Mouse (Mus musculus) erythroid progenitor cell, adult 5-6 weeks (primary cell): ENCODE measurements around the gene Secisbp2. TPM values are rescaled to one million over a fixed set of nuclear protein-coding genes. Genes with fewer than 3 reads are reported as not detected.
"Not testable (repeated sequence)": the region's sequence is repeated elsewhere in the genome, so short reads cannot be mapped to it uniquely, and the experiment has no call there.

Source experiments
- ATAC-seq: replicated peaks from 2 replicates; pipeline ENCODE4 v1.8.0; 2016; ENCODE audit warnings: moderate number of reproducible peaks, mild to moderate bottlenecking, moderate TSS enrichment, inconsistent platforms; ENCODE audit not compliant: poor library complexity, low FRiP score, severe bottlenecking
- total RNA-seq, 2 experiments: library from RNA; stranded (forward) in 1 of 2; stranded (reverse) in 1 of 2; fragments of 150-400 nt in 1 of 2; fragments of 186-747, 209-891 nt in 1 of 2; gene quantifications; 2 replicates each; pipeline versions ENCODE4 v1.2.3 to v1.2.4; 2015 to 2017; ENCODE audit warnings: low replicate concordance in 2 of 2

The Secisbp2 gene
- total RNA-seq, 2 experiments from 2014 or later: 28.9 to 31.5 TPM

DNA sequence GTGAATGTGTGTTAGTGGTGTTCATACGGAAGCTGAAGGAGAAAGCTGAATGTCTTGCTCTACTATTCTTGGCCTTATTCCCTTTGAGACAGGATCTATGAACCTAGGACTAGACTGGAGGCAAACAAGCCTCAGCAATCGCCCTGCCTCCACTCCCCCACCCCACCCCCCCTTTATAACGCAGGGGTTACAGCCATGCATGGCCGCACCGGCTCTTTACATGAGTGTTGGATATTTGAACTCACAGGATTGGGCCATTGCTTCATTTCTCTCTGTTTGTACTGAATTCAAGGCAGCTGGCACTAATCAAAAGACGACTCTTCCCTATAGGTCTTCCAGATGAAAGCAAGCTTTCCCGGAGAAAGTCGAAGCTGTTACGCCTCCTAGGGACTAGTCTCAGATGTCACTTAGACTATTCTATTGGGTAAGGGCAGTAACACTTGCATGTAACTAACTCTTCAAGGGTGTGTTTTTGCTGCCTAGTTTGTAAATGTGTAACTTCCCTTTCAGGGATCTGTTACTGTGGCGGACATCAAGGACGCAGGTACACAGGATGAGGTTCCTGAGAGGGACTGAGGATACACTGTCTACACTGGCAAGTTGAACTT lies 9.2 kb upstream of the Secisbp2 start:
- no peak for ATAC-seq

DNA sequence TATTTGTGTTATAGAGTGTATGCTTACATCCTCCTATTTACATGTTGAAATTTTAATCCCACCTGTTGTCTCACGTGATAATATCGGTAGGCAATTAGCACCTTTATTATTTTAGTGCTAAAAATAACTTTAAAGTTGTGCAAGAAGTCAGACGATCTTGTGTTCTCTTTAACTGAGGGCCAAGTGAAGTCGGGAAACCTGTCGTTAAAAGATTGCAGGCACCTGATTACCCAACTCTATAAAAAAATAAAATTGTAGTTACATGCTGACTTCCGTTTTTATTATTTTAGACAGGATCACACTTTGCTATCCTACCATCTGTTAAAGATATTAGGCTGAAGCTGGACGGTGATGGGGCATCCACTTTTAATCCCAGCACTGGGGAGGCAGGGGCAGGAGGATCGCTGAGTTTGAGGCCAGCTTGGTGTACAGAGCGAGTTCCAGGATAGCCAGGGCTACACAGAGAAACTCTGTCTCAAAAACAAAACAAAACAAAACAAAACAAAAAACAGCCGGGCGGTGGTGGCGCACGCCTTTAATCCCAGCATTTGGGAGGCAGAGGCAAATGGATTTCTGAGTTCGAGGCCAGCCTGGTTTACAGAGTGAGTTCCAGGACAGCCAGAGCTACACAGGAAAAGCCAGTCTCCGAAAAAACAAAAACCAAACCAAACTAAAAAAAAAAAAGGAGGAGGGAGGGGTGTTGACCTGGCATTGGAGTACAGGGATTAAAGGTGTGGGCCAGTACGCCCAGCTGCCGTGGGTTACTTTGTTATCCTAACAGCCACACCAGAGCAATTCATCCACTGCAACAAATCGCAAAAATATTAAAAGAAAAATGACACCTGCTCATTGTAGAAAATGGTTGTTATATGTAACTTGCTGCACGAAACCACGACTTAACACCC lies 7.3 kb upstream of the Secisbp2 start:
- peak; percentile 33; the same call in 1 of the 2 replicates for ATAC-seq

DNA sequence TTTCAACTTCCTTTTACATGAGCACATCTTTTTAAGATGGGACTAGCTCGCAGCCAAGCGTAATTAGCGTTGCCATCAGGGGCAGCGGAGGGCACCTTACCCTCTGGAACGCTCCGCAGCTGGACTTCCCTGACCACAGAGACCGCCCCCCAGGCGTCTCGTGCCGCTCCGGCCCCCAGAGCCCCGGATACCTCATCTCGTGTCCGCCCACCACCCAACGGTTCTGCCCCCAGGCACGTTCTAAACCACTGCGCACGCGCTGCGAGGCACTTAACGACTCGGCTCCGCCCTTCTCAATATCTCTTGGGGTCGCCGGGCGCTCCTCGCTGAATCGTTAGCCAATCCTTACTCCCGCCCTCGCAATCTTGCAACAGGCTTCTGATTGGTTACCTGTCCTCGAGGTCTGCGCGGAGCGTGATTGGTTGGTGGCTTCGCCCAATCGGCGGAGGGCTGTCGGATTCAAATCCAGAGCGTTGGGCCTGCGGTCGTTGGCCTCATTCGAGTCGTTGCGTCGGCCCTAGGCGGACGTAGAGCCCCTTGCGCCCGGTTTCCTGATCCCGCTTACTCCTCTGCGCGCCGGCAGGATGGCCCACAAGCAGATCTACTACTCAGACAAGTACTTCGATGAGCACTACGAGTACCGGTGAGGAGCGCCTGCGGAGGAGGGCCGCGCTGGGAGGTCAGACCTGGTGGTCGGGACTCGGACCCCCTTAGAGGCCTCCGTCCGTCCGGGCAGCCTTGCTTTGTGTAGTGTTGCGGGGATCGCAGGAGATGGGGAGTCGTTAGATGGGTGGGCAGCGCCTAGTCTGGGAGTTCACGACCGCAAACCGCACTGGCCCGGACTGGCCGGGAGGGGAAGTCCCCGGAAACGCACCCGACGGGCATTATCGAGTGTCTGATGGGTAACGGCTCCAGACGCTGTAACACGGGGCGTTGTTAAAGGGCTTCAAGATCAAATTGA lies 6.4 kb upstream of the Secisbp2 start, which contains the start of gene Cks2:
Cks2 (plus strand) TSS at position 404 of the 961 bp plus-strand sequence.
- peak; percentile 92 for ATAC-seq

DNA sequence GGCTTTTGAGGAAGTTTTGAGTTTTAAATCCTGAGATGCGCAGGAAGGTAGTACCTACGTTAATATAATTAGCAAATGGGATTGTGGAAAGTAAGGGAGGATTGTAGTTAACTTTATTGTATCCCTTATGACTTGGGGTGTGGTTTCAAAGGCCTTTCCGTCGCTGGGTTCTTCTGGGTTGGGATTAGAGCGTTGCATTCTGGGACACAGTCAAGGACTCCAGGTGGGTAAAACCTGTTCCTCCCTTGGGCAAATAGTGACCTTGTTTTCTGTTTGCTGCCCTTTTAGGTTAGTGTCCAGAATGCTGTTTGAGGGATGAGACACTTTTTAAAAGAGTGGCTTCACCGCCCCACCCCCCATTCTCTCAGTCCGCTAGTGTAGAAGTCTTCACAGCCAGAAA lies 5.6 kb upstream of the Secisbp2 start:
- peak; percentile 58 for ATAC-seq

DNA sequence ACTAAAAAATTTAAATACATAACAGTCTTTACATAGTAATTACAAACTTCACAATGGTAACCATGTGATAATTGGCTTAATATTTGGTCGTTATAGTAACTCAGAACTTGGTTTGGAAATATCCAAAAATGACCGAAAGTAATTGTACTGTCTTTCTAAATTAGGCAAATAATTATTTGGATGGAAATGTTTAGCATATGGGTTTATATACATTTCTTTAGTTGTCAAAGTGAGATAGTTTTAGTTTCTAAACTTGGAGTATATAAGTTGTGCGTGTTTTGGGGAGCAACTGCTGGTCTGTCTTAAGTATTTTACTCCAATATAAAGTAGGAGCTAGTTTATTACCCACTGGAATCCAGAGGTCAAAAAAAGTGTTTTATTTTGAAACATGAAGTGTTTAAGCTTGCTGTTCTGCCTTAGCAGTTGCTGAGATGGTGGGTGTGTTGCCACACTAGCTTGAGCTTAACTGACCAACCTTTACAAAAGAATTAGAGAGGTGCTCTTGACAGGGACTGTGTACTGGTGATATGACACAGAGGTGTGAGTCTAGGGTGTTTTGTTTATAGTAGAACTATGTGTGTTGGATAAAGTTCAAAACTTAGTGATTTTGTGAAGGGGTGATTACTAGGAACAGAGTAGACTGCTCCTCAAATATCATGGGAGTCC lies 5.0 kb upstream of the Secisbp2 start:
- no peak for ATAC-seq

DNA sequence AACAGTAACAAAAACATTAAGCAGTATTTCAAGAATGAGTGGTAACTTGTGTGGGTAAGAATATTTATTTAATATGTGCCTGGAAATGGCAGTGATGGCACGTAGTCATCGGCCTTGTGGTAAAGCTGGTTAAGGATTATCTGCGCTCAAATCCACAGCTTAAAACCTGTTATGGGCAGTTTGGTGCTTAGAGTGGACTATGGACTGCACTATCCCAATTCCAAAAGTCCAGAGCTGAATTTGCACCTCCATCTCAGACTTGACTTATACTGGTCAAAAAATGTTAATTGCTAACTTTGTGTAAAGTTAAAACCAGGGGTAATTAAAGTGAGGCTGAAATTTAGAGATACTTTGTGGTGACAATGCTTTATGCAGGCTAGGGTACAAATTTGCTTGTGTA lies 3.7 kb upstream of the Secisbp2 start:
- ATAC-seq: no peak

DNA sequence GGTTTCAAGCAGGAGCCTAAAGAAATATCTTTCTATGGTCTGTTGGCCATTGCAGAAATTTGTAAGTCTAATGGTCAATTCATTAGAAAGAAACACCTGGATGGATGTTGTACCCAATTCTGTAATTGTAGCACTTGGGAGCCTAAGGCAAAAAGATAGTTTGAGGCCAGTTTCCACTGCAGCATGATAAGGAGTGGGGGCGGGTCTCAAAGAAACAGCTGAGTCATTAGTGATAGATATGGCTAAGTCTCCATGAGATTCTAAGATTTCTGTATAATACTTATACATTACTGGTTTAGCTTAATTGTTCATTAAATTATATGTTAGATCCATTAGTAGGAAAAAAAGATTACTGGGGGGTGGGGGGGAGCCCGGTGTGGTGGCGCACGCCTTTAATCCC lies 3.3 kb upstream of the Secisbp2 start:
- no peak for ATAC-seq

DNA sequence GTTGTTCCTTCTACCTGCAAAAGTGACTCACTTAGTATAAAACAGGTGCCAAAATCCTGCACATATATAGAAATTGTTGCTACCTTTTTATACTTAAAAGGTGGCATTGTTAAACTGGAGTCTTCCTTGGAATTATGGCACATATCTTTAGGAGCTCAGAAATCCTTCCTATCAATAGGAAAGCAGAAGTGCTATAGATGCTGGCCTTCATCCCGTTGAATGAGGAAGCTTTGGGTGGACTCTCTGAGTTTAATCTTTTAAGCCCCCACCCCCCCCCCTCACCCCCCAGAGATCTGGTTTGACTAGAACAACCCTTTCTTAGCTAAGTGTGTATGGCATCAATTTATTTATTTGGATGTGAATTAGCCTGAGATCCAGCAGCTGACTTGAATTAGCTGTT lies 1.8 kb upstream of the Secisbp2 start:
- ATAC-seq: no peak

DNA sequence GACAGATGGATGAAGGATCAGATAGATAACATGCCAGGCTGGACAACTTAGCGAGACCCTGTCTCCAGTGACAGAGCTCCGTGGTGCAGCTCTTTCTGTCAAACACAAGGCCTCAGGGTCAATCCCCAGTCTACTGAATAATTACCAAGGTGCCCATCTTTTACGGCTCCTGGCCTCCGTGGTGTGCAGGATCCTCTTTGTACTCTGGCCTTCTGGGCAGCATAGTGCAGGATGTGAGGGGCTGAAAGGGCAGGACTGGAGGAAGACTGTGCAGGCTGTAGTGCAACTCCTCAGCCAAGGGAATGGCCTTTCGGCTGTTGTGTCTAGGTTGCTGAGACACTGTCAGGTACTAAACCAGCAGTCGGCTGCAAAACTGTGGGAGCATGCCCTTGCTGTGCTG lies 1.7 kb downstream of the Secisbp2 start:
- no peak for ATAC-seq

DNA sequence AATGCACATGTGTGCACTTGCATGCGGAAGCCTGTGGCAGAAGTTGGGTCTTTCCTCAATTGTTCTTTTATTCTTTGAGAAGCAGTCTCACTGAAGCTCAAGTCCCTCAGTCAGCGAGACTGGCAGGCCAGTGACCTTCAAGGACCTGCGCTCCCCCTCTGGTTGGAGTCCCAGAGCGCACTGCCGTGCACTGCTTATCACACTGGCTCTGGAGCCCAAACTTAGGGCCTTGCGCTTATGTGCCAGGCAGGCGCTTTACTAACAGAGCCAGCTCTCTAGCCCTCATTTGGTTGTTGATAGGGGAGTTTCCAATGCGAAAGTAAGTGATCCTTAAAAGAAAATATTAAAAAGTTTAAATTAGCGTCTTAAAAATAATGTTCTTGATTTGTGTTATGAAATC lies 2.5 kb downstream of the Secisbp2 start:
- no peak for ATAC-seq

DNA sequence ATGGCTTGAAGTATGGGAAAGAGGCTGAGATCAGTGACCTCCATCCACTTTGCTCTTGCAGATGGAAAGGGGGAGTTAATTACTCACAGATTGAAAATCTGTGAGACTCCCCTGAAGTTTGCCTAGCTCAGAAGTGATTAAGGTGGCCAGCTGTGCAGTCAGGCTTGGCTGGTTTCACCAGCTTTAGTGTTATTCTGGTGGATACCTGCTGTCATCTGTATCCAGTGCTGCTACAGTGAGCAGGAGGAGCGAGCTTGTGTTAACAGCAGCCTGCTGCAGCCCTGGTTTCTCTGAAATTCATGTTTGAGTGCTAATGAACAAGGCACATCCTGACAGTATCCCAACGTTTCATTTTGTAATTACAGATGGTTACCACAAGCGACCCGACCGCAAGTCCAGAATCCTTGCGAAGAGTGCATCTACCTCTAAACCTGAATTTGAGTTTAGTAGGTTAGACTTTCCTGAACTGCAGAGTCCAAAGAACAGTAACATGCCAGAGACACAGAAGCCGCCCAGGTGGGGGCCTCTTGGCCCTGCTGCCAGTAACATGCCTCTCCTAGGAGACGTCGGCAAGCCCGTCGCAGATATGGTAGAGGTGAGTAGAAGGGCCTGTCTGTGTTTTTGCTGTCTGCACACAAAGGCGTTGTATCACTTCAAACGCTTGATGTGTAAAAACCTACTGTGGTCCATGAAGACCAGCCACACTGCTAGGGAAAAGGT lies 5.2 kb downstream of the Secisbp2 start:
- ATAC-seq: no peak

DNA sequence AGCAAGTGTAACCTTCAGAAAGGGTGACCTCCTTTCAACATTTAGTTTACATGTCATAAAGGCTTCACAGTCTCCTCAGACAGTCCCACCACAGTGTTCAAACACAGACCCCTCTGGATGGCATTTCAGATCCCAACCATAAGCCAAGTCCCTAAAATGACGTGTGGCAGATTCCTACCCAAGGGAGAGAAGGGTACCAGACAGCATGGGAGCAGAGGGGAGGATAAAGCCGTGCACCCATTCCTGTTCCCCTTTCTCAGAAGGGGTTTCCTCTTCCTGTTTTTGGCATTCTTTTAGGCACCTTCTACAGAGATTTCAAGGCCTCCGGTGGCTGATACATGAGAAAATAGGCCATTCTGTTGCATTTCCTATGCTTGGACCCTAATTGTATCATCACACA lies 6.6 kb downstream of the Secisbp2 start:
- no peak for ATAC-seq

DNA sequence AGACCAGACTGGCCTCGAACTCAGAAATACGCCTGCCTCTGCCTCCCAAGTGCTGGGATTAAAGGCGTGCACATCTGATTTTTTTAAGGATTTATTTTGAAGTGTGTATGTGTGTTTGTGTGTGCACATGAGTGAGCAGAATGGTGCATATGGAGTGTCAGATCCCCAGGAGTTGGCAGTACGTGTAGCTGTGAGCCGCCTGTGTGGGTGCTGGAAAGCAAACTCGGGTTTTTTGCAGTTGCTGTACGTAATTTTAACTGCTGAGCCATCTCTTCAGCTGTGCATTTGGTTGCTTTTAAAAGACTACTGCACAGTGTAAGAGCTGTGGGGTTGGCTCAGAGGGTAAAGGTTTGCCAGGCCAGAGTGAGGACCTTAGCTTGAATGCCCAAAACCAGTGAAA lies 8.1 kb downstream of the Secisbp2 start:
- ATAC-seq: no peak

DNA sequence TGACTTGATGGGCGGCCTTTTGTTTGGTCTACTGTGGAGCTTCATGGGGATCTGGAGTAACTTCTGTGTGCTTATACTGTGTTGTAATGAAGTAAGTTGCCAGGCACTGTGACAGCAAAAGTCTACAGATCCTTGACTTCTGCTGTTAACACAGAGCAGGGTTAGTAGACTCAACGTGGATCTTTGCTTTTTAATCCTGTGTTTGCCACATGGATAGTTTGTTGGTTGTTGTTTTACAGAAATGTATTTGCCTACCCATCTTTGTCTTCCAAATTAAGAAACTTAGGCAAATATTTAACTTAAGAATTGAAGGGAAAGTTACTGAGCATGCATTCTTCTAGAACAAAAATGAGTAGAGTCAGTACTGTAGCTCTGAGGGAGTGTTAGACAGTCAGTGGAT lies 12.1 kb downstream of the Secisbp2 start:
- no peak for ATAC-seq

DNA sequence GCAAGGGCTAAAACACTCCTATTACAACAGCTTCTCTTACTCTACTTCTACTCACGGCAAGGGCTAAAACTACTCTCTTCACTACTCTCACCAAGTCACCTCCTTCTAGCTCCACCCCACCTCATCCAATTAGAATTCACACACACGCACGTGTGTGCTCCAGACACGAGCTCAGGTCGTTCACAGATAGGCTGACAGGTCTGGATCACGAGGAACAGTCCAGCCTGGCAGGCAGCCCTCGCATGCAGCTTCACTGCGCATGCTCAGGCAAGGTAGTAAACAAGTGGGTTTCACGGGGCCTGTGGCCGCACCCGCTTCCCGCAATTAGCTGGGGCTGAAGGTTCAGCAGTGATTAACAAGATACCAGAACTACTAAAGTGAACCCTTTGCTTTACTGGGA lies 16.7 kb downstream of the Secisbp2 start:
- ATAC-seq: not testable (repeated sequence)

DNA sequence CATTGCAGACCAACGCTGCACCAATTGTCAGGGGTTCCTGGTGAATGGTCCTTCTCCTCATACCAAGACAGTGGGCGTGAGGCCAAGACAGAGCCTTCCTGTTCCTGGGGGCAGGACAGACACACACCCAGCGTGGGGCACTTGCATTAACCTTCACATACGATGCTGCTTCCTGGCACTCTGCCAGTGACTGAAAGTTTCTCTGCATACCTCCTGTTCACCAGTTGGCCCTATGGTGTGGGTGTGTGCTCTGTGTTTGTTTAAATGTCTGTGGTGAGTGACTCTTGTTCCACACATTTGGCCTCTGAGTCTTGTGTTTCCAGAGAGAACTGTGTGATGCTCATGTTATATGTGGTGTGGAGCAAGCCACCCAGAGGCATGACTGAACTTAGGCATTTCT lies 25.1 kb downstream of the Secisbp2 start:
- no peak for ATAC-seq

DNA sequence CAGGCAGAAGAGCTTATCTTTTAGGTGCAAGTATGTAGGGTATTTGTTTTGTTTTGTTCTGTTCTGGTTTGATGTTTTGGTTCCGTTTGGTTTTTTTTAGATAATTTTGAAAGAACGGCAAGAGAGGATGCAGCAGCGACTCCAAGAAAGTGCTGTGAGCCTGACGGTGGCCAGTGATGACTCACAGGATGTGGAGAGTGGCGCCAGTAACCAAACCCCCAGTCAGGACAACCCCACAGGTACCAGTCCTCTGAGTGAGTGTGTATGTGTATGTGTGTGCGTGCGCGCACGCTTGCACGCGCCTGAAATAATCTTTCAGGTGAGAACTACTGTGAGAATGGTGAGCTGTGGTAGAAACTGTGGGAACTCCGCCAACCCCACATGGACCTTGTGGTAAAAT lies 25.5 kb downstream of the Secisbp2 start:
- no peak for ATAC-seq

DNA sequence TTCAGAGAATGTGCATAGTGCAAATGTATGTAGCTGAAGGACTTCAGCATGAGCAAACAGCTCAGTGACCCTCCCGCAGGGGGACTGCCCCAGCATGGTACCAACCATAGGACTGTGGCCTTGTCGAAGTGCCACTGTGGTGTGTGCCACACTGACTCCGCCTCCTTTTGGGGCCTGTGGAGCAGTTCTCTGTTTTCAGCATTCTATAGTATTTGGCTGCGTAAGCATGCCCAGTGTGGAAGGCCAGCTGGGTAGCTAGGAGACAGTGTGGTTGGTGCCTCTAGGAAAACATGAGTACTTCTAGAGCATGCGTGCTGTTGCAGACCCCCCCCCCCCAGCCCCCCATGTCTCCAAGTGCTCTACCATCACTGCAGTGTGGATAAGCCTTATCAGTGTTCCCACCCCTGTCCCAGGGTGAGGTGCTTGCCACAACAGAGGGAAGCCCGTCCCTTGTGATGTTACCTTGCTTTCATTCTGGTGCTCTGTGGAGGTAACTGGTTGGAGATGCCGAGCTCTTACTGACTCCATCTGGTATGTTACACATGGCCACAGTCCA lies 26.2 kb downstream of the Secisbp2 start:
- ATAC-seq: no peak

DNA sequence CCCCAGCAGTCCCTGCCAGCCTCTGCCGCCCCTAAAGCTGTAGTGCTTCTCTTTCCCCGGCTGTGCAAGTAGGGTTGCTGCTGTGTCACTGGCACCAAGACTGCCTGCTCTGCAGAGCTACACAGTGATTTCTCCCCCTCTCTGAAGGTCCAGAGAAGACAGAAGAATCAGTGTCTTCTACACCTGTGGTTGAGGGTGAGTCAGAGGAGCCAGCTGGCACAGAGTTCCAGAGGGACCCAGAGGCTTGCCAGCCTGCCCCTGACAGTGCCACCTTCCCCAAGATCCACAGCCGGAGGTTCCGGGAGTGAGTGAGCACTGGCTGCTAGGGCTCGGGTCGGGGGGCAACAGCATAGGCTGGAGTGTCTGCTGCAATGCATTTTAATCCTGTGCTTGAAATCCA lies 27.2 kb downstream of the Secisbp2 start:
- no peak for ATAC-seq
